Mouse (Mus musculus): Measurements from ENCODE around the gene Kti12. TPM values are rescaled to one million over a fixed set of nuclear protein-coding genes. Genes with fewer than 3 reads are reported as not detected.
A peak's percentile ranks its signal among the peaks of the same experiment; 100 is the strongest.

The Kti12 gene
- 10 to 100 TPM; 18.6 to 19.8 TPM for total RNA-seq (2021)

- intact Hi-C loops (cut with DNase I) = loop anchor here (1.0 kb wide), 1 partner anchor 13 kb away; no protein-coding TSS in a partner anchor
- DNase-seq = peak; percentile 90
These were observed at the start of gene Kti12 for GRCm38 (mm10) chr4:108847715-108848504. Gene Kti12, plus strand, starts transcription at chr4:108847785.

DNA sequence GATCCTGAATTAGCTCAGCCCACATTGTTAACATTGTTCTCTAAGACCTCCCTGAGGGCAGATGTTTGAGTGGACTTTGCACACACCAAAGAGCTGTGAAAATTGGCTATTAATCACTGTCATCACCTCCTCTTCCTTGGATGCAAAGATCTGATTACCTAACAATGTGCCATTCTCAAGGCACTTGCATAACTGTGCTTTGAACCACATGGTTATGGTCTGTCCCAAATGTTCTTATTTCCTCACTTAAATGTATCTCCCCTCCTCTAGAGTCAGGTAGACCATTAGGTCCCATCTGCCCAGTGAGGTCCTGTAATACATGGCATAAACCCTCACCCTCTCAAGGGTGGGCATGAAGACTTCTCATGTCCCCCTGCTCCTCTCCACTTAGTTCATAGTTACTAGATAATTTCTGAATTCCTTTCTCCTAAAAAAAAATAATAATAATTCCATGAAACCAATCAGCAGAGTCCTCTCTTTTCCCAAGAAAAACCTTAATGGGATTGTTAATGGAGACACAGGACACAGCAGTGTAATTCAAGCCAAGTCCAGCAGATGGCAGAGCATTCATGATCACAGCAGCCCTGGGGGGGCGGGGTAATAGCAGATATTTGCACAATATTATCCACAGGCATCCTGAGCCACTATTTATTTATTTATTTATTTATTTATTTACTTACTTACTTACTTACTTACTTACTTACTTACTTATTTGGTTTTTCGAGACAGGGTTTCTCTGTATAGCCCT is 49.3 kb upstream of the Kti12 start:
- DNase-seq = peak; percentile 71 to 87
- intact Hi-C loops (cut with DNase I) = loop anchor here (2.0 kb wide), 1 partner anchor 181 kb away; no protein-coding TSS in a partner anchor

GRCm38 (mm10) chr4:108803535-108803934 is 44.0 kb upstream of the Kti12 start:
- intact Hi-C loops (cut with DNase I) = loop anchor here (5.0 kb wide), 1 partner anchor 64 kb away; no protein-coding TSS in a partner anchor
- DNase-seq = no peak

DNA sequence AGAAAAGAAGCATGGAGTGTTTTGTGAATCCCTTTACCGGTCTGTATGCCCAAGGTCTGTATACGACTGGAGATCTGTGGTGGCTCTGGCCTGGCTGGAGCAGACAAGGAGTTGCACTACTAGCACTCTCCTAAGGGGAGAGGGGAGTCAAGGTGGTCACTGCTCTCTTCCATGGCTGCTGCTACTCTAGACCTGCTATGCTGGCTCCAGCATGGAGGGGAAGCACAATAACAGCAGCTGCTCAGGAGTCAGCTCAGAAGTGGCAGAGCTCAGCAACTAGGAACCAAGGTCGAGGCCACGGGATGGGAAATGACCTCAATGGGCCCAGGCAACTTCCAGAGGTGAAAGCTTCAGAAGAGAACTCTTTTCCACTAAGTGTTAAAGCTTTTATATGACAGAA is 36.4 kb upstream of the Kti12 start:
- intact Hi-C loops (cut with DNase I) = no loop called here
- no peak for DNase-seq

GRCm38 (mm10) chr4:108811550-108811949 is 36.0 kb upstream of the Kti12 start:
- intact Hi-C loops (cut with DNase I) = no loop called here
- DNase-seq = no peak

- no peak for DNase-seq
- intact Hi-C loops (cut with DNase I) = no loop called here
These were observed 21.9 kb upstream of the Kti12 start for GRCm38 (mm10) chr4:108825677-108826076.

GRCm38 (mm10) chr4:108826096-108826495 is 21.5 kb upstream of the Kti12 start:
- intact Hi-C loops (cut with DNase I) = no loop called here

DNA sequence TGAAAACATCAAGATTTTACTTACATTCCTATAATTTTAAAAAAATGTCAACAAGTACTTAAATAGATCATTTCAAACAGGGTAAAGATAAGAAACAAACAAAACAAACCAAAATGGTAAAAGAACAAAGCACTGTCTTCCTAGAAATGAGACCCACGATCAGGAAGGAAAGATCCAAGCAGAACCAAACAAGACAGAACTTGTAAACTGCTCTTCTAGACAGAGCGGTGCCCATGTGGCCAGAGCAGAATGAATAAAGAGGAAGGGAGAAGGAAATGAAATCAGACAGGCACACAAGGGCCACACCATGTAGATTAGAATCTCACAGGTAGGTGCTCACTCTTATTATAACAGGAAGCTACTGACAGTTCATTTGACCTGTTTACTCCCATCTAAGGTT is 20.9 kb upstream of the Kti12 start:
- no peak for DNase-seq
- intact Hi-C loops (cut with DNase I) = no loop called here

More at GRCm38 (mm10) chr4:108826096-108826495, 21.5 kb upstream of the Kti12 start:
- no peak for DNase-seq

- intact Hi-C loops (cut with DNase I) = no loop called here
- no peak for DNase-seq
These were observed 16.9 kb upstream of the Kti12 start for GRCm38 (mm10) chr4:108830698-108831097.

DNA sequence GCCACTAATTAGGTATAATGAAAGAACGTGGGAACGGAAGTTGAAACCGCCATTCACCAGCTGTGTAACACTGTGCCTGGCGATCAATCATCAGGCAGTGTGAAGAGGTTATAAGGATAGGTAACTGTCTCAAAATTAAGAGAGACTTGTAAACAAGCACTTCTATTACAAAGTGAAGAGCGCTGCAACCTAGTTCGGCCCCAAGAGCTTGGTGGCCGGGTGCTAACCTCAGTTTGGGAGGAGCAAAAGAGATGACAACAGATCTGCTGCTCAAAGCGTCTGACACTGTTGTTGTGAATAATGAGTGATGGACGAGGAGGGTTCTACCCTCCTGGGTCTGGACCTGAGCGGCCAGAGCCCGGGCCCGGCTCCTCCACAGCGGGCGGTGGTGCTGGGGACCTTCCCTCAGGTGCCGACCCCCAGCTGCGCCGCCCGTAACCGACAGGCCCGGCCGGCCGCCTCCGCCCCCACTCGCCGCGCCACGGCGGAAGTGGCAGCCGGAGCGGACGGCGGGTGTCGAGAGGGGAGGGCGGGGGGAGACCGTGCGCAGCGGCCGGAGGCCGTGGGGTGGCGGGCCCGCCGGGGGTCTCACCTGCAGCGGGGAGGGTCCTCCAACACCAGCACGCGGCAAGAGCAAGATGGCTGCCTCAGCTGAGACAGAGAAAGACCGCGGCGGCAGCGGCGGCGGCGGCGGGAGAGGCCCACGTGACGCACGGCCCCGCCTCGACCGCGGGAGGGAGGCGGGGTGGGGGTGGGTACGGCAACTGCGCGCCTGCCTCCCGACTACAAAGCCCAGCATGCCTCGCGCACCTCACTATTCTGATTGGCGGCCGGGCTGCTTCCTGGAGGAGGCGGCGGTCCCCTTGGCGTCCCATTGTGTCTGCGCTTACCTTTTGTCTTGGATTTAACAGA is 14.4 kb upstream of the Kti12 start, which contains the start of gene Btf3l4:
Gene Btf3l4, minus strand, starts transcription at position 699 of the 912 bp plus-strand sequence.
- DNase-seq = peak; percentile 91
- intact Hi-C loops (cut with DNase I) = no loop called here

GRCm38 (mm10) chr4:108833828-108834114 is 13.8 kb upstream of the Kti12 start:
- intact Hi-C loops (cut with DNase I) = no loop called here
- no peak for DNase-seq

DNA sequence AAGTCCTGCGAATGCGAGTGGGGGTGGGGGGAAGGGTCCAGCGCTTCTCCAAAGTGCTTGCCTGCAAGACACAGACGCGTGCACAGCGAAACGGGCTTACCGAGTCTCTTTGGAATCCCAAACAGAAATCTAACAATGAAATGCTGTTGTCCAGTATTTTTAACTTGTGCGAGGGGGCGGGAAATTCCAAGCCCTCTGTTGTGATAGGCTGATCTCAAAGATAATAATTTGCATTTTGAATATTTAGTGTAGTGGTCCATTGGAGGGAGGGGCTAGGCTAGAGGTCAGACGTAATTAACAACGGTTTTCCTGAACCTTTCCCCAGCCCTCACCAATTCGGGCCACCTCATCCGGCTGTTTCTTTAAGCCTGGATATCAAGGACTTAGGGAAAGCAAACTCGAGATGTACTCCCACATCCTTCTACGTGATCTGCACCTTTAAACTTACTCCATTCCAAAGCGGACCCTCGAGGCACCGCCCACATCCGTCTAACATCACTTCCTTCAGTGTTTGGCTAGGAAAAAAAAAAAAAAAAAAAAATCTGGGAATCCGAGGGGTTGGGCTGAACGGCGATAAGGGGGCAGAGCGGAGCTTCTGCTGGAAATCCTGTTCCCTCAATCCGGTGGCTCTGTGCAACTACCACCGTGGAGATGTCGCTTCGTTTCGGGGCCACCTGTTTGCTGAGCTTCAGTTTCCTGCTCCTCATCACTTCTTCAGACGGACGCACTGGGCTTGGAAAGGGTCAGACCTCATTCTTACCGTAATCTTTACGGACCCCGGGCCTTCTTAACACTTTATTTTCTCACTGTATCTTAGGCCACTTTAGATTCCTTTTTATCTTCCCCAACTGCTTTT is 13.2 kb upstream of the Kti12 start, which contains the start of gene Txndc12:
Gene Txndc12, plus strand, starts transcription at position 487 of the 856 bp plus-strand sequence.
- peak; percentile 91 to 92 for DNase-seq
- intact Hi-C loops (cut with DNase I) = no loop called here

DNA sequence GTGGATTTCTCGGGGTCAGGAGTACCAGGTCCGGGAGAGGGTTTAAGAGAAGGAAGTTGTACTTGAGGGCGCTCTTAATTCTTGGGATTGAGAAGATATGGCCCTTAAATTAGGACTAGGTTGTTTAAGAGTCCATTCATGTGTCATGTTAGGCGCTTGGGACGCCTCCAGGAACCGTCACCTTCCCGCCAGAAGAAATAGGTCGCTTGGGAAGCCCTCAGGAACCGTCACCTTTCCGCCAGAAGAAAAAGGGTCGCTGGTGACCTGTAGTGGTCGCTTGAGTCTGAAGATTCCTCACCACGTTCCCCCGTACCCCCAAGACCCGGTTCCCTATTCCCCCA is 12.6 kb upstream of the Kti12 start:
- intact Hi-C loops (cut with DNase I) = loop anchor here (1.0 kb wide), 1 partner anchor 12 kb away; the partner anchor contains the start of gene Kti12
- DNase-seq = peak; percentile 51 to 57

DNA sequence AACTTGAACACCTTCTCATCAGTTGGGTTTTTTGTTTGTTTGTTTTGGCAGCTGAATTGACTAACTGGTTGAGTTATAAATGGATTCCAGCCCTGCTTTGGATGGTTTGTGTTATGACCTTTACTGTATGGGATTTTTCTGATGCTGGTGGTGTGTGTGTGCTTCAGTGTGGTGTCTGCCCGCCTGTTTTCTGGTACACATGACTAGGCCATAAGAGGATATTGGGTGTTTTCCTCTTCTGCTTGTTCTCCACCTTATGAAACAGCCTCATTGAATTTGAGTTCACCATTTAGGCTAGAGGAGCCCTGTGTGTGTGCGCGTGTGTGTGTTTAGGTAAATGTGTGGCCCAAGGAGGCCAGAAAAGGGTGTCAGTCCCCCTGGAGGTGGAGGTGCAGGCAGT is 12.1 kb upstream of the Kti12 start:
- no peak for DNase-seq
- intact Hi-C loops (cut with DNase I) = loop anchor here (1.0 kb wide), 1 partner anchor 12 kb away; the partner anchor contains the start of gene Kti12

GRCm38 (mm10) chr4:108838031-108838430 is 9.6 kb upstream of the Kti12 start:
- intact Hi-C loops (cut with DNase I) = no loop called here

DNA sequence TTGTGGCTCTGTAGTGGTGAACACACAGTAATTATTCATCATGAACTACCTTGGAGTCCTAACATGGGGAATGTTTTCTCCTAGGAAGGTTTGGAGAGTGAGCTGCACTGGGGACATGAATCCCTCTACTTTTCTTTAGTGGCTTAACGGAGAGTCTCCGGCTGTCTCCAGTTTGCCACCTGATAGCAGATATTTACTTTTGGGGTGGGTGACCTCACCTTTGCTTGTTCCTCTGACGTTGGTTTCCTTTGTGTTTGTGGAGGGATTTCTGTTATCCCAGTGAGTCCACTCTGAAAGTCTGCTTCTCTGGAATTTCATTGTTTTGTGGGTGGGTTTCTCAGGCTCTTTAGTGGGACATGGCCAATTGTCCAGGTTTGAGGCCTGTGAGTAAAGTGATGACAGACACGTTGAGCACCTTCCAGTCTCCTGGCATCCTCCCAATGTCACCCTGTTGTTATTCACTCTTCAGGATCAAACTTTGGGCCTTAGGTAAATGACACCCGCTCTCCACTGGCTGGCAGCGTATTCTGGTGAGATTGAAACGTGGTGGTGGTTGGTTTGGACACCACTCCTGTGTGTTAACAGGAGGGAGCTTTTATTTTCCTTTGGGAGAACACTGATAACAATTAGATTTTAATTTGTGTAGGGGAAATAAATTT is 5.5 kb upstream of the Kti12 start:
- intact Hi-C loops (cut with DNase I) = no loop called here
- no peak for DNase-seq

More at GRCm38 (mm10) chr4:108838031-108838430, 9.6 kb upstream of the Kti12 start:
- DNase-seq = peak; percentile 50 to 69

GRCm38 (mm10) chr4:108843336-108843735 is 4.2 kb upstream of the Kti12 start:
- DNase-seq = no peak
- intact Hi-C loops (cut with DNase I) = no loop called here

DNA sequence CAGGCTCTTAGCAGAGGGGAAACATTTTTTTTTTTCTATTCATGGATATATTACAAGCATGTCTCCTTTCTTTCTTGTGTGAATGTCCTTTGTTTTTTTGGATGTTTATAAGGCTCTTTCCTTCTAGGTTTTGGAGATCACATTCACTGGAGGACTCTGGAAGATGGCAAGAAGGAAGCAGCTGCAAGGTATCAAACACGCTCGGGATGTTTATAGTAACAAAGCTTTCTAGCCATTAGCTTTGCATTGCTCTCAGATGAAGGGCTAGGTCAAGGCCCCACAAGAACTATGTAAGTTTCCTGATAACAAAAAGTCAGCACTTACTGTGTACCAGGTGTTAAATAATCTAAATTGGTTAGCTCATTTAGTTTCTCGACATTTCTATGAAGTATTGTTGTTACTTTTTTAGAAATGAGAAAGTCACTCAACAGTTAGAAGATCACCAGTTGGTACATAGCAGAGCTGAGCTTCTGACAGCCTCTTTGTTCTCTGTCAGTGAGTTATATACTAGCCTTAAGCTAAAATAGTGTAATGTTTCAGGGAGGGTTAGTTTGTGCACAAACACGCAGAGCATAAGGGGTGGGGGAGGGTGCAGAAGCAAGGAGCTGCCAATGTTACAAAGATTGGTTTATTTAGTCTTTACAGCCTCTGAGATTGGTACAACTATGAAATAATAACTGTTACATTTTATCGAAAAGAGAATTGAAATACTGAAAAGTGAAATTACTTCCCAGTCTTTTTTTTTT is 1.6 kb upstream of the Kti12 start:
- no peak for DNase-seq
- intact Hi-C loops (cut with DNase I) = no loop called here

DNA sequence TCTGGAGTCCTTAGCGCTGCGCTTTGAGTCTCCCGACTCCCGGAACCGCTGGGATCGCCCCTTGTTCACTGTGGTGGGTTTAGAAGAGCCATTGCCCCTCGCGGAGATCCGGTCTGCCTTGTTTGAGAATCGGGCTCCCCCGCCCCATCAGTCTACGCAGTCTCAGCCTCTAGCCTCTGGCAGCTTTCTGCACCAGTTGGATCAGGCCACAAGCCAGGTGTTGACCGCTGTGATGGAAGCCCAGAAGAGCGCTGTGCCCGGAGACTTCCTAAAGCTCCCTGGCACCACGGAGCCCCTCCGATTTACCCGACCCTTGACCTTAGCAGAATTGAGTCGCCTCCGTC is 892 bp downstream of the Kti12 start, which contains the start of gene A730015C16Rik:
Gene A730015C16Rik, minus strand, starts transcription at position 115 of the 344 bp plus-strand sequence.
- intact Hi-C loops (cut with DNase I) = no loop called here
- no peak for DNase-seq

All from heart, postnatal 10 days (tissue).